Mouse (Mus musculus): ENCODE results near the gene Uap1l1. TPM values are rescaled to one million over a fixed set of nuclear protein-coding genes. Genes with fewer than 3 reads are reported as not detected.
A peak's percentile ranks its signal among the peaks of the same experiment; 100 is the strongest.

Uap1l1 gene
- polyA plus RNA-seq, 1 experiment: 22.1 TPM

DNA sequence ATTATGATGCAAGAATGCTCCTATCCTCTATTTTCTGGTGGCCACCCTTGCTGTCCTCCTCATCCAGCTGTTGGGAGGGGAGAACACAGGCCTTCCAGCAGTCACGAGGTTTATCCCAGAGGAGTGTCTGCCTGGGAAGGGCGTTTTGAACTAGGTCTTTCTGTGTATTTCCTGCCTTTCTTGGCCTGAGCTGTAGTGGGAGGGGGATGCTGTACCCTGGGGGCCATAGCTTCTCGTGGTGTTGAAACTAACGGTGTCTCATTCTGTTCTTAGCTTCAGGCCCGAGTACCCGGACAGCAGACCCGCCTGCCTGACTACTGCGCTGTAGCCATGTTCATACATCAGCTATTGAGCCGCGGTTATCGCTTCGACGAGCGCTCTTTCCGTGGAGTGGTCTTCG lies 34.8 kb upstream of the Uap1l1 start:
- Histone ChIP-seq H3K4me3 (replicated peaks; ENCODE audit: insufficient read depth, low read depth, low read length) (peak overlapping the region; percentile 45), H3K27me3 (ENCODE audit: control insufficient read depth, insufficient read depth, low read length) (no peaks in the 10 kb centered on the region), H3K27ac (ENCODE audit: insufficient read depth, low read length) (no peak overlapping the region), H3K4me1 (ENCODE audit: control insufficient read depth, insufficient read depth, low read length) (peaks cover 28% of the 10 kb centered on the region)
- WGBS: 32% methylated on average over 16 of the region's 16 CpGs
- TF ChIP-seq POLR2A (IDR thresholded peaks at IDR 0.05; ENCODE audit: borderline replicate concordance, insufficient read depth, low read length) (no peak), CTCF (IDR thresholded peaks at IDR 0.05; ENCODE audit: borderline replicate concordance, insufficient read depth, low read depth, low read length) (no peak)
- no peak for DNase-seq

DNA sequence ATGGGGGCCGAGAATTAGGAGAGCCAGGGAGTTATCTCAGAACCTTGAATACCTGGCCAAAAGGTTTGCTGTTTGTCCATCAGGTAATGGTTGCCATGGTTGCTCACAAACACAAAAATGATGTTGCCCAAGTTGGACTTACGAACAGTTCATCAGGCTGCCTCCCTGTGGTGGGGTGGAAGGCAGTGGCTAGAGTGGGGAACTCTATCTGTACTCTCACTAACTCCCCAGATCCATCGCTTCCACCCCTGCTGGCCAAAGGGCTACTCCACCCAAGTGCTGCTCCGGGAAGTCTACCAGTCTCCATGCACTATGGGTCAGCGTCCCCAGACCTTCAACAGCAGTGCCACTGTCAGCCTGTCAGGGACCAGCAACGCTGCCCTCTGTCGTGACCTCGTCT lies 33.6 kb upstream of the Uap1l1 start, which contains the start of gene Npdc1:
Gene Npdc1, plus strand, starts transcription at position 301 of the 400 bp plus-strand sequence.
- DNase-seq: no peak
- Histone ChIP-seq H3K27ac (ENCODE audit: insufficient read depth, low read length) (no peak within 1 kb of the TSS), H3K4me1 (ENCODE audit: control insufficient read depth, insufficient read depth, low read length) (peaks cover 18% of the 10 kb centered on the region), H3K4me3 (replicated peaks; ENCODE audit: insufficient read depth, low read depth, low read length) (no peak within 1 kb of the TSS), H3K27me3 (ENCODE audit: control insufficient read depth, insufficient read depth, low read length) (no peaks in the 10 kb centered on the region)
- 90% methylated on average over 8 of the region's 8 CpGs for WGBS
- TF ChIP-seq POLR2A (IDR thresholded peaks at IDR 0.05; ENCODE audit: borderline replicate concordance, insufficient read depth, low read length) (no peak), CTCF (IDR thresholded peaks at IDR 0.05; ENCODE audit: borderline replicate concordance, insufficient read depth, low read depth, low read length) (no peak)

DNA sequence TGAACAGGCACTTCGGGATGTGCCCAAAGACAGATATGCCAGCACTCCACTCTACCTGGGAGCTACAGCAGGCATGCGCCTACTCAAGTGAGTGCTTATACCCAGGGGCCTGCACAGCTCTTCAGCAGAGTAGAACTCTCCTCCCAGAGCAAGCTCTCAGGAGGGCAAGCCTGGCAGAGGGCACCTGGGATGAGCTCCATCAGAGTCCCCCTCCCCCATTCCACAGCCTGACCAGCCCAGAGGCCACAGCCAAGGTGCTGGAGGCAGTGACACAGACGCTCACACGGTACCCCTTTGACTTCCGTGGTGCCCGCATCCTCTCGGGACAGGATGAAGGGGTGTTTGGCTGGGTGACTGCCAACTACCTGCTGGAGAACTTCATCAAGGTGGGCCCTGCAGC lies 32.6 kb upstream of the Uap1l1 start:
- no peak overlapping the region for H3K27ac ChIP-seq (ENCODE audit: insufficient read depth, low read length)
- no peak for DNase-seq
- no peak overlapping the region for H3K4me3 ChIP-seq (replicated peaks; ENCODE audit: insufficient read depth, low read depth, low read length)
- no peaks in the 10 kb centered on the region for H3K27me3 ChIP-seq (ENCODE audit: control insufficient read depth, insufficient read depth, low read length)
- TF ChIP-seq POLR2A (IDR thresholded peaks at IDR 0.05; ENCODE audit: borderline replicate concordance, insufficient read depth, low read length) (no peak), CTCF (IDR thresholded peaks at IDR 0.05; ENCODE audit: borderline replicate concordance, insufficient read depth, low read depth, low read length) (no peak)
- 95% methylated on average over 7 of the region's 7 CpGs for WGBS
- H3K4me1 ChIP-seq (ENCODE audit: control insufficient read depth, insufficient read depth, low read length): peaks cover 18% of the 10 kb centered on the region

DNA sequence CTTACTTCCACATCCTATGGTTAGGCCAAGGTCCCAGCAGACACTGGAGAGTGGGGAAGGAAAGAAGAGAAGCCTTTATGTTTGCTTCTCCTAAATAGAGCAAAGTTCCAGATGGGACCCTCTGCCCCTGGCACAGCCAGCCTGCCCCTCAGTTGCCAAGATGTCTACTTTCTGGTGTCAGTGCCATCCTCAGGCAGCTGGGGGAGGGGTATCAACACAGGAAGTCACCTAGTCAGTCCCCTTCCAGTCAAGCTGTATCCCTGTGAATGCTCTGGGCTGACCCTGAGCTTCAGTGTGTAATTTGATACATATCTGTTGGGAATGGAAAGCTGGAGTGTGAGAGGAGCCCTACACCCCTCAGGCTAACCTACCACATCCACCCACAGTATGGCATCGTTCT lies 31.5 kb upstream of the Uap1l1 start:
- no peak for DNase-seq
- no peak for TF ChIP-seq CTCF (IDR thresholded peaks at IDR 0.05; ENCODE audit: borderline replicate concordance, insufficient read depth, low read depth, low read length)
- TF ChIP-seq POLR2A (IDR thresholded peaks at IDR 0.05; ENCODE audit: borderline replicate concordance, insufficient read depth, low read length): no peak
- Histone ChIP-seq H3K27ac (ENCODE audit: insufficient read depth, low read length) (no peak overlapping the region), H3K27me3 (ENCODE audit: control insufficient read depth, insufficient read depth, low read length) (no peaks in the 10 kb centered on the region), H3K4me1 (ENCODE audit: control insufficient read depth, insufficient read depth, low read length) (peaks cover 15% of the 10 kb centered on the region), H3K4me3 (replicated peaks; ENCODE audit: insufficient read depth, low read depth, low read length) (no peak overlapping the region)
- 71% methylated on average over 1 of the region's 1 CpGs for WGBS

DNA sequence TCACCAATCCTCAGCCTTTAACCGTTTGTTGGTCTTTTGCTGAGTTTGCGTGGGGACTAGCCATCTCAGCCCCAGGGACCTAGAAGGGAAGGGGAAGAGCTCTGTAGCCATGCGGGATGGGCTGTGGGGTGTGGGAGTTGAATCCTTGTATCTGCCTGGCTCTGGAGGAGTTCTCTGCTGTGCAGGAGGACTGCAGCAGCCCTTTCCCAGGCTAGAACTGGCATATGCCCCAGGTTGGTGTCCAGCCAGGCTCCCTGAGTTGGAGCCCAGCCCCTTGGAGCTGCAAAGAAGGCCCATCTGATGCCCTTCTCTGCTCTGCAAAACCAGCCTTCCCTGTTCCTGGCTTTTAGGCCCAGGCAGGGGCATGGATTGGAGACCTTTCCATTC lies 31.1 kb upstream of the Uap1l1 start:
- Histone ChIP-seq H3K4me1 (ENCODE audit: control insufficient read depth, insufficient read depth, low read length) (peaks cover 15% of the 10 kb centered on the region), H3K27me3 (ENCODE audit: control insufficient read depth, insufficient read depth, low read length) (no peaks in the 10 kb centered on the region), H3K27ac (ENCODE audit: insufficient read depth, low read length) (0 out of 2 replicates have a peak overlapping the region, but pooled peaks have one; percentile 4), H3K4me3 (replicated peaks; ENCODE audit: insufficient read depth, low read depth, low read length) (peak overlapping the region; percentile 53)
- peak; percentile 79 to 83 for DNase-seq
- WGBS: 26% methylated on average over 3 of the region's 3 CpGs
- TF ChIP-seq POLR2A (IDR thresholded peaks at IDR 0.05; ENCODE audit: borderline replicate concordance, insufficient read depth, low read length) (peak; percentile 28; the same call in 1 of the 2 replicates), CTCF (IDR thresholded peaks at IDR 0.05; ENCODE audit: borderline replicate concordance, insufficient read depth, low read depth, low read length) (no peak)

DNA sequence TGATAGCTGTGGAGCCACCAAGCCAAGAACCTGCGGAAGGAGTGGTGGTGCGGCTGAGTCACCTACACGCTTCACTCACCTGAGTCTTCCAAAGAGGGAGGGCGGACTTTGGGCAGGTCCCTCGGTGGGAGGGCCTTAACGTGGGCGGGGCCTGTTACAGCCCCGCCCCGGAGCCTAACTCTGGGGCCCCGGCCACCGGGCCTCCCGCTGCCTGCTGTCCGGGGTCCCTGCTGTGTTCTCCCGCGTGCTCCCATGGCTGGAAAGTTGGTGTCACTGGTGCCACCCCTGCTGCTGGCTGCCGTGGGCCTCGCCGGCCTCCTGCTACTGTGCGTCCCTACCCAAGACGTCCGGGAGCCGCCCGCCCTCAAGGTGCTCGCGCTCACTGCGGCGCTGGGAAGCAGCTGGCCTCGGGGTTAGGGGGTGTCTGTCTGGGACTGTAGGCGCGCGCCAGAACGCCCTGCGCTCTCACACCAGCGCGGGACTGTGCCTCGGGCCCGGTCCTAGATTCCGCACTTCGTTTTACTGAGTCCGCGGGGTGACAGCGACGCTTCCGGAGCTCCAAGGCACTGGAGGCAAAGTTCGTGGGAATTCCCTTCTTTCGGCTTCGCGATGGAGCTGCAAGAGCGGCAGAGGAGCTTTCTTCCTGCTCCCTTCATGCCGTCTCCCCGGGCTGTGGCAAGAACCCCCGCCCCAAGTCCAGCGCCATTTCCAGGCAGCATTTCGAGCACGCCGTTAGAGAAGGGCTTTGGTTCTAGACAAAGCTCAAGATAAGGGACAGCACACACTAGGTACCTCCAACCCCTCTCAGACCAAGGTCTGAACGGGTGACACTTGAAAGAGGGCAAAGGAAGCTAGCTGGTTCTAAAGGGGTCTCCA lies 30.5 kb upstream of the Uap1l1 start, which contains the start of gene Entpd2:
Gene Entpd2, plus strand, starts transcription at position 154 of the 876 bp plus-strand sequence.
- H3K27ac ChIP-seq (ENCODE audit: insufficient read depth, low read length): peak within 1 kb of the TSS; percentile 4; the same call in 1 of the 2 replicates
- peaks cover 15% of the 10 kb centered on the region for H3K4me1 ChIP-seq (ENCODE audit: control insufficient read depth, insufficient read depth, low read length)
- H3K27me3 ChIP-seq (ENCODE audit: control insufficient read depth, insufficient read depth, low read length): no peaks in the 10 kb centered on the region
- peak; percentile 54 to 59 for DNase-seq
- 3% methylated on average over 56 of the region's 57 CpGs for WGBS
- TF ChIP-seq CTCF (IDR thresholded peaks at IDR 0.05; ENCODE audit: borderline replicate concordance, insufficient read depth, low read depth, low read length) (no peak; the same call in 1 of the 2 replicates), POLR2A (IDR thresholded peaks at IDR 0.05; ENCODE audit: borderline replicate concordance, insufficient read depth, low read length) (0 out of 2 replicates have a peak, but pooled peaks have one; percentile 12)
- H3K4me3 ChIP-seq (replicated peaks; ENCODE audit: insufficient read depth, low read depth, low read length): peak within 1 kb of the TSS; percentile 53

DNA sequence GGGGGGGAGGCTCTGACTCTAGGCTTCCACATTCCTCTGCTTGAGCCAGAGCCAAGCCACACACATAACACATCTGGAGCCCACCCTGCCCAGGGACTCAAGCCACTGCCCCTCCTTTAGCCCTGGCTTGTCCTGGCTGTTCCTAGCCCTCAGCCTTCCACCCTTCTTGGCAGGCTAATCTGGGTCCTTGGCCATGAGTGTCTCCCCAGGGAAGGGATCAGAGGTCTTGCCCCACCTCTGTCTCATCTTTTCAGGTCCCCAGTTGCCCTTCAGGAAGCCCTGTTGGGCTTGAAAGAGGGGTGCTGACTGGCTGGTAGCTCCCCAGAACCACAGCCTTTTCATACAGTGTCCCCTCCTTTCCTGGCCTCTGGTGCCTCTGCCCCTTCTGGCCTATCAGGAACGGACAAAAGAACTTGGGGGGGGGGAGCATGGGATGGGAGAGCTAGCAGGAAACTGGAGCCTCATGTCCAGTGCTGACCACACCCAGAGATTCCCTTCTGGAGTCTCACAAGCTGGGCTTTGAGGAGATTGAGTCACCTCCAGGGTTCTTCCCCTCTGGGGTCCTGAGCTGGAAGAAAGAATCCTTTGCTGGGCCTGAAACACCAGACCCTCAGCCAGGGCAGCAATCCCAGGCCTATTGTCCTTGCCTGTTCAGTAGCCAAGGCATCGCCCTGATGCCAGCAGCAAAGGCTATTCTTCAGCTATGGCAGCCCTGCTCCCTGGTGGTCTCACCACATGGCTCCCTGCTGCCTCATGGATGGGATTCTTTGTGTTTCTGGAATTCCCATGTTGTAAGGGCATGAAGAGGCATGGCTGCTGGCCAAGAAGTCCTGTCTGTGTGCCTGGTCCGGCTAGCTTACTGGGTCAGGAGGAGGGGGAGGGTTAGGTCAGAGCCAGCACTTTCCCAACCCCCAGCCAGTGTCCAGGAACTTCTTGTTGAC lies 29.1 kb upstream of the Uap1l1 start:
- 48% methylated on average over 3 of the region's 3 CpGs for WGBS
- TF ChIP-seq CTCF (IDR thresholded peaks at IDR 0.05; ENCODE audit: borderline replicate concordance, insufficient read depth, low read depth, low read length): no peak
- no peak for TF ChIP-seq POLR2A (IDR thresholded peaks at IDR 0.05; ENCODE audit: borderline replicate concordance, insufficient read depth, low read length)
- no peak overlapping the region for H3K27ac ChIP-seq (ENCODE audit: insufficient read depth, low read length)
- peak; percentile 44 to 60 for DNase-seq
- H3K27me3 ChIP-seq (ENCODE audit: control insufficient read depth, insufficient read depth, low read length): no peaks in the 10 kb centered on the region
- peaks cover 12% of the 10 kb centered on the region for H3K4me1 ChIP-seq (ENCODE audit: control insufficient read depth, insufficient read depth, low read length)
- H3K4me3 ChIP-seq (replicated peaks; ENCODE audit: insufficient read depth, low read depth, low read length): no peak overlapping the region

Measured in cerebellum, adult 2 months (tissue).